Mouse (Mus musculus) G1E (cell line): Measurements from ENCODE around the gene Spink2. TPM values are rescaled to one million over a fixed set of nuclear protein-coding genes. Genes with fewer than 3 reads are reported as not detected.

Experiments
- ATAC-seq: 2 replicates; pipeline ENCODE4 v1.8.0; 2016; ENCODE audit warnings: mild to moderate bottlenecking; ENCODE audit not compliant: insufficient number of reproducible peaks, poor library complexity, low FRiP score, severe bottlenecking; ENCODE audit errors: extremely low read depth
- DNase-seq: peaks from one replicate; pipeline ENCODE4 v3.0.0; 2012; ENCODE audit warnings: low spot score
- H3K27me3 ChIP-seq: 2 replicates; pipeline ENCODE4 v1.6.1; 2012; ENCODE audit warnings: mild to moderate bottlenecking, low read length, inconsistent platforms; ENCODE audit not compliant: insufficient read depth
- H3K36me3 ChIP-seq: replicated peaks from 2 replicates; pipeline ENCODE3; 2012; ENCODE audit warnings: mild to moderate bottlenecking, inconsistent platforms
- H3K4me1 ChIP-seq: 2 replicates; pipeline ENCODE4 v1.6.1; 2012; ENCODE audit warnings: low read depth, low read length, inconsistent platforms, mixed read lengths; ENCODE audit not compliant: insufficient read depth
- H3K4me3 ChIP-seq: 2 replicates; pipeline ENCODE4 v1.5.1; 2012; ENCODE audit warnings: low read depth, mild to moderate bottlenecking, inconsistent platforms, low read length, moderate library complexity, mixed read lengths
- H3K9me3 ChIP-seq: replicated peaks from 2 replicates; pipeline ENCODE4 v1.6.1; 2012; ENCODE audit warnings: inconsistent platforms
- CTCF ChIP-seq: IDR thresholded peaks from 2 replicates; pipeline ENCODE4 v1.5.1; 2012; ENCODE audit warnings: low read depth, low read length, inconsistent platforms, mixed read lengths
- GATA1 ChIP-seq: IDR thresholded peaks from 2 replicates; pipeline ENCODE4 v1.6.1; 2012; ENCODE audit warnings: borderline replicate concordance, low read length, inconsistent platforms, mixed read lengths
- GATA2 ChIP-seq: IDR thresholded peaks from 2 replicates; pipeline ENCODE4 v1.6.1; 2012; ENCODE audit warnings: low read depth, low read length, inconsistent platforms, borderline replicate concordance
- POLR2AphosphoS5 ChIP-seq: IDR thresholded peaks from 2 replicates; pipeline ENCODE4 v1.6.1; 2012; ENCODE audit warnings: low read depth, low read length, inconsistent platforms; ENCODE audit not compliant: insufficient replicate concordance
- TAL1 ChIP-seq: conservative IDR thresholded peaks from 2 replicates; pipeline ENCODE4 v1.6.1; 2012; ENCODE audit warnings: low read depth, low read length, inconsistent platforms, mixed read lengths
- polyA plus RNA-seq: library from polyadenylated mRNA; stranded (reverse); fragments of >175 nt; gene quantifications from 2 replicates; pipeline ENCODE4 v1.2.3, GENCODE M21; 2012
- total RNA-seq, 2 experiments: library from RNA; stranded (forward) in 1 of 2; stranded (reverse) in 1 of 2; fragments of 200-1000 nt in 1 of 2; fragments of >200 nt in 1 of 2; fragmentation: Nextera tagmentation in 1 of 2; gene quantifications; 2 replicates each; pipeline ENCODE4 v1.2.3; 2014 to 2017

The Spink2 gene
- total and polyA plus RNA-seq, 3 experiments = not detected

GRCm38 (mm10) chr5:77217724-77218123 lies 6.5 kb upstream of the Spink2 start:
- TF ChIP-seq GATA2 (no peak), TAL1 (no peak), CTCF (no peak)
- H3K9me3 ChIP-seq = peaks cover 4% of the 10 kb centered on the region; the same call in 1 of the 2 replicates
- H3K36me3 ChIP-seq = no peaks in the 10 kb centered on the region
- no peak overlapping the region for H3K4me3 ChIP-seq
- H3K4me1 ChIP-seq = peaks cover 4% of the 10 kb centered on the region; the same call in 1 of the 2 replicates
- H3K27me3 ChIP-seq = peaks cover 2% of the 10 kb centered on the region; the same call in 1 of the 2 replicates
- DNase-seq (no peak), ATAC-seq (no peak)

GRCm38 (mm10) chr5:77217211-77217610 lies 5.9 kb upstream of the Spink2 start:
- Histone ChIP-seq H3K36me3 (no peaks in the 10 kb centered on the region), H3K4me3 (no peak overlapping the region), H3K27me3 (no peaks in the 10 kb centered on the region; the same call in 1 of the 2 replicates), H3K4me1 (peaks cover 4% of the 10 kb centered on the region; the same call in 1 of the 2 replicates), H3K9me3 (peaks cover 4% of the 10 kb centered on the region; the same call in 1 of the 2 replicates)
- DNase-seq = peak; percentile 18
- no peak; the same call in 1 of the 2 replicates for ATAC-seq
- no peak for TF ChIP-seq GATA2
- TF ChIP-seq CTCF = peak; percentile 55

GRCm38 (mm10) chr5:77206134-77206533 lies 5.1 kb downstream of the Spink2 start:
- Histone ChIP-seq H3K4me1 (no peaks in the 10 kb centered on the region), H3K27me3 (no peaks in the 10 kb centered on the region; the same call in 1 of the 2 replicates), H3K9me3 (peaks cover 9% of the 10 kb centered on the region), H3K4me3 (no peak overlapping the region), H3K36me3 (no peaks in the 10 kb centered on the region)
- ATAC-seq (no peak), DNase-seq (no peak)
- TF ChIP-seq POLR2AphosphoS5 (no peak), GATA1 (no peak), CTCF (no peak), GATA2 (no peak), TAL1 (no peak)

- ATAC-seq = no peak
- TF ChIP-seq CTCF (no peak), GATA2 (no peak), TAL1 (no peak), GATA1 (no peak), POLR2AphosphoS5 (no peak)
These were observed 9.0 kb downstream of the Spink2 start for GRCm38 (mm10) chr5:77202238-77202637.

GRCm38 (mm10) chr5:77200695-77201094 lies 10.6 kb downstream of the Spink2 start:
- Histone ChIP-seq H3K4me1 (no peaks in the 10 kb centered on the region), H3K4me3 (no peak overlapping the region), H3K36me3 (no peaks in the 10 kb centered on the region), H3K9me3 (no peaks in the 10 kb centered on the region), H3K27me3 (no peaks in the 10 kb centered on the region)
- no peak for TF ChIP-seq TAL1
- TF ChIP-seq CTCF = no peak
- no peak for TF ChIP-seq GATA2
- no peak for TF ChIP-seq GATA1
- TF ChIP-seq POLR2AphosphoS5 = no peak
- ATAC-seq (no peak), DNase-seq (no peak)

More at GRCm38 (mm10) chr5:77202238-77202637, 9.0 kb downstream of the Spink2 start:
- Histone ChIP-seq H3K4me1 (no peaks in the 10 kb centered on the region), H3K36me3 (no peaks in the 10 kb centered on the region), H3K27me3 (no peaks in the 10 kb centered on the region), H3K9me3 (no peaks in the 10 kb centered on the region), H3K4me3 (no peak overlapping the region)
- no peak for DNase-seq

GRCm38 (mm10) chr5:77193951-77194350 lies 17.3 kb downstream of the Spink2 start:
- peak; percentile 63 for TF ChIP-seq CTCF
- no peak for TF ChIP-seq POLR2AphosphoS5
- TF ChIP-seq GATA2 = no peak
- no peak overlapping the region for H3K4me3 ChIP-seq
- H3K9me3 ChIP-seq = no peaks in the 10 kb centered on the region
- H3K36me3 ChIP-seq = no peaks in the 10 kb centered on the region
- peaks cover 10% of the 10 kb centered on the region; the same call in 1 of the 2 replicates for H3K27me3 ChIP-seq
- ATAC-seq (peak; percentile 34; the same call in 1 of the 2 replicates), DNase-seq (no peak)
- no peaks in the 10 kb centered on the region for H3K4me1 ChIP-seq

- Histone ChIP-seq H3K27me3 (peaks cover 10% of the 10 kb centered on the region; the same call in 1 of the 2 replicates), H3K9me3 (no peaks in the 10 kb centered on the region), H3K4me1 (no peaks in the 10 kb centered on the region), H3K4me3 (no peak overlapping the region), H3K36me3 (no peaks in the 10 kb centered on the region)
- ATAC-seq (no peak), DNase-seq (no peak)
- TF ChIP-seq CTCF (no peak), TAL1 (no peak)
These were observed 18.0 kb downstream of the Spink2 start for GRCm38 (mm10) chr5:77193266-77193665.
